ENCODE assay signal across 8 mouse cellular contexts in the genomic region with DNA sequence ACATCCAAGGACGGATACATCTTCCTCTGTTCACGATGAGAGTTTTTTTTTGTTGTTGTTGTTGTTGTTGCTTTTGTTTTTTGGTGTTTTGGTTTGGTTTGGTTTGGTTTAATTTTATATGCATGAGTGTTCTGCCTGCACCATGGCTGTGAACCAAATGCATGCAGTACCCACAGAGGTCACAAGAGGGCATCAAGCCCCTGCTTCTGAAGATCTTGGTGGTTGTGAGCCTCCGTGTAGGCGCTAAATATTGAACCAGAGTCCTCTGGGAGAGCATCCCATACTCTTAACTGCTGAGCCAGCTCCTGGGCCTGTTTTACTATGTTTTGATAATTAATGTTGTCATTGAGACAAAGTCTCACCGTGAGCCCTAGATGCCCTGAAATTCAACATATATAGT. TPM values are rescaled to one million over a fixed set of nuclear protein-coding genes. Genes with fewer than 3 reads are reported as not detected.
DNase-seq lines count a peak whose midpoint lies in the region; ATAC-seq and TF ChIP-seq lines count a peak whose summit lies in the region.
"Had no signal": no experiment of that assay in that cellular context is flagged by ENCODE, and none has a peak within 500 bp of the region (broad histone marks: within the 10 kb centered on the region; RNA-seq: fewer than 3 reads in every experiment).

No protein-coding gene starts in this region.

- no peaks in the 10 kb centered on the region; the same call in 1 of the 2 replicates for H3K9me3 ChIP-seq in kidney, embryonic 16.5 days (ENCODE audit: low read length)
- no peaks in the 10 kb centered on the region for H3K9me3 ChIP-seq in ES-Bruce4 (replicated peaks; ENCODE audit: control insufficient read depth, insufficient read depth, low read length, poor library complexity, severe bottlenecking)
- no peaks in the 10 kb centered on the region for H3K9me3 ChIP-seq in forebrain, embryonic 14.5 days (replicated peaks; ENCODE audit: control insufficient read depth, low read length)
- H3K9me3 ChIP-seq: neural tube, embryonic 12.5 days had no signal

- H3K4me1 ChIP-seq in kidney, adult 2 months (ENCODE audit: control insufficient read depth, insufficient read depth, low read length): 0 out of 2 replicates have a peak, but pooled peaks cover 3% of the 10 kb centered on the region
- peaks cover 18% of the 10 kb centered on the region for H3K4me1 ChIP-seq in kidney, embryonic 16.5 days (ENCODE audit: insufficient read depth, low read length)
- H3K4me1 ChIP-seq in ES-Bruce4 (ENCODE audit: control insufficient read depth, insufficient read depth, low read length): no peaks in the 10 kb centered on the region
- 0 out of 2 replicates have a peak, but pooled peaks cover 4% of the 10 kb centered on the region for H3K4me1 ChIP-seq in forebrain, embryonic 14.5 days (ENCODE audit: control insufficient read depth, insufficient read depth, low read length)
- H3K4me1 ChIP-seq: neural tube, embryonic 12.5 days had no signal

- no peak for TF ChIP-seq EP300 in ES-Bruce4 (IDR thresholded peaks at IDR 0.05; ENCODE audit: insufficient read depth, low read depth, low read length)

- no peak overlapping the region for H3K9ac ChIP-seq in kidney, embryonic 16.5 days (replicated peaks; ENCODE audit: low read length)
- no peak overlapping the region for H3K9ac ChIP-seq in ES-Bruce4 (ENCODE audit: low read depth, poor library complexity, severe bottlenecking)
- H3K9ac ChIP-seq in forebrain, embryonic 14.5 days (ENCODE audit: low read length): no peak overlapping the region
- H3K9ac ChIP-seq: neural tube, embryonic 12.5 days had no signal

- peak; percentile 70 for TF ChIP-seq CTCF in kidney, adult 2 months (conservative IDR thresholded peaks at IDR 0.05; ENCODE audit: insufficient read depth, insufficient read length, low read depth, low read length)
- TF ChIP-seq CTCF in ES-Bruce4 (IDR thresholded peaks at IDR 0.05; ENCODE audit: low read depth, low read length): peak; percentile 80

- ATAC-seq in kidney, embryonic 16.5 days (ENCODE audit: low FRiP score, low TSS enrichment): no peak
- ATAC-seq in megakaryocyte-erythroid progenitor cell, adult 5-6 weeks (replicated peaks; ENCODE audit: low FRiP score, low TSS enrichment, poor library complexity, severe bottlenecking): peak; percentile 59; the same call in 1 of the 2 replicates
- no peak for ATAC-seq in forebrain, embryonic 14.5 days

- H3K27me3 ChIP-seq in kidney, adult 2 months (replicated peaks; ENCODE audit: control insufficient read depth, insufficient read depth, low read length): no peaks in the 10 kb centered on the region
- no peaks in the 10 kb centered on the region for H3K27me3 ChIP-seq in kidney, embryonic 16.5 days (ENCODE audit: insufficient read depth, low read length)
- H3K27me3 ChIP-seq in ES-Bruce4 (ENCODE audit: control insufficient read depth, insufficient read depth, low read length, poor library complexity, severe bottlenecking): no peaks in the 10 kb centered on the region
- H3K27me3 ChIP-seq in forebrain, embryonic 14.5 days (replicated peaks; ENCODE audit: control insufficient read depth, insufficient read depth, low read length): no peaks in the 10 kb centered on the region

- H3K4me2 ChIP-seq in kidney, embryonic 16.5 days (replicated peaks; ENCODE audit: low read depth, low read length): no peak overlapping the region
- no peak overlapping the region for H3K4me2 ChIP-seq in forebrain, embryonic 14.5 days (ENCODE audit: low read length)
- H3K4me2 ChIP-seq: neural tube, embryonic 12.5 days had no signal

- no peak overlapping the region for H3K27ac ChIP-seq in kidney, adult 2 months (ENCODE audit: insufficient read depth, low read depth, low read length)
- no peak overlapping the region for H3K27ac ChIP-seq in kidney, embryonic 16.5 days (ENCODE audit: low read length)
- H3K27ac ChIP-seq in ES-Bruce4 (ENCODE audit: insufficient read depth, low read length): no peak overlapping the region
- H3K27ac ChIP-seq in forebrain, embryonic 14.5 days (ENCODE audit: low read depth, low read length): no peak overlapping the region
- H3K27ac ChIP-seq: neural tube, embryonic 12.5 days had no signal

- DNase-seq in kidney, adult 2 months: peak; percentile 53
- peak; percentile 49 for DNase-seq in brain, adult 2 months (ENCODE audit: low read depth, low spot score)
- no peak for DNase-seq in forebrain, embryonic 14.5 days (ENCODE audit: low spot score)
- no peak for DNase-seq in cerebellum, adult 18-20 months

- WGBS in kidney, adult 2 months: 64% methylated on average over 5 of the region's 5 CpGs
- WGBS in kidney, embryonic 16.5 days: 64% methylated on average over 5 of the region's 5 CpGs
- WGBS in forebrain, embryonic 14.5 days: 58% methylated on average over 5 of the region's 5 CpGs

- H3K36me3 ChIP-seq in kidney, adult 2 months (ENCODE audit: control insufficient read depth, insufficient read depth, low read length): no peaks in the 10 kb centered on the region
- H3K36me3 ChIP-seq in kidney, embryonic 16.5 days (ENCODE audit: insufficient read depth, low read length): no peaks in the 10 kb centered on the region
- H3K36me3 ChIP-seq in ES-Bruce4 (ENCODE audit: control insufficient read depth, insufficient read depth, low read length, poor library complexity, severe bottlenecking): no peaks in the 10 kb centered on the region
- H3K36me3 ChIP-seq in forebrain, embryonic 14.5 days (ENCODE audit: control insufficient read depth, insufficient read depth, low read length): no peaks in the 10 kb centered on the region
- H3K36me3 ChIP-seq: neural tube, embryonic 12.5 days had no signal

- TF ChIP-seq POLR2A in kidney, adult 2 months (IDR thresholded peaks at IDR 0.05; ENCODE audit: low read depth, low read length): no peak
- no peak for TF ChIP-seq POLR2A in ES-Bruce4 (IDR thresholded peaks at IDR 0.05; ENCODE audit: insufficient read depth, low read length)

- H3K4me3 ChIP-seq in kidney, adult 2 months (ENCODE audit: insufficient read depth, low read depth, low read length): no peak overlapping the region
- no peak overlapping the region for H3K4me3 ChIP-seq in kidney, embryonic 16.5 days (ENCODE audit: low read length)
- H3K4me3 ChIP-seq in ES-Bruce4 (ENCODE audit: low read depth, low read length): no peak overlapping the region
- no peak overlapping the region for H3K4me3 ChIP-seq in forebrain, embryonic 14.5 days (ENCODE audit: low read depth, low read length)
- H3K4me3 ChIP-seq: neural tube, embryonic 12.5 days had no signal

RNA-seq across cellular contexts. Expression of gene Ctdspl, which starts 11.0 kb away (rescaled TPM):
- polyA plus RNA-seq in kidney, adult 2 months (2012; rRNA removed): 39.2 and 40.3 TPM in 2 replicates
- polyA plus RNA-seq in kidney, embryonic 16.5 days (2015; fragmentation: Nextera tagmentation; extraction: Ambion mirVana): 27.5 and 30.7 TPM in 2 replicates
- 20.2 and 20.5 TPM in 2 replicates for polyA plus RNA-seq in ES-Bruce4 (2011; ENCODE audit: insufficient read depth, insufficient read length, low read depth, missing spikeins)
- total RNA-seq in megakaryocyte-erythroid progenitor cell, adult 5-6 weeks (2014; fragmentation: Nextera tagmentation): 7.2 and 14.6 TPM in 2 replicates
- 3.1 and 3.8 TPM in 2 replicates for total RNA-seq in megakaryocyte-erythroid progenitor cell, adult 5-6 weeks (2017)
- 5.7 and 6.4 TPM in 2 replicates for polyA plus RNA-seq in forebrain, embryonic 14.5 days (2014; fragmentation: Nextera tagmentation; extraction: Ambion mirVana)

Comparison
In these comparisons a context has a peak if more than half of its experiments do, and no peak if none do; other contexts are left out.
1. DNase-seq: peak in kidney, adult 2 months (single experiment) and brain, adult 2 months (single experiment); none in forebrain, embryonic 14.5 days (single experiment) and cerebellum, adult 18-20 months (0 of 2).